Mouse (Mus musculus) liver, postnatal 0 days (tissue): Measurements from ENCODE around the gene Gm867.

Experiments
- CTCF ChIP-seq: sonication (generic); IDR thresholded peaks from 2 replicates; pipeline ENCODE4 v1.5.1; 2016; ENCODE audit warnings: antibody characterized with exemption, low read depth
- EP300 ChIP-seq: IDR thresholded peaks from 2 replicates; pipeline ENCODE4 v1.6.1; 2016; ENCODE audit warnings: antibody characterized with exemption, low read depth, mild to moderate bottlenecking

- TF ChIP-seq CTCF (no peak), EP300 (peak; percentile 44; the same call in 1 of the 2 replicates)
These were observed 47.3 kb downstream of the Gm867 start, which contains the start of gene Derl3 for GRCm38 (mm10) chr10:75893089-75893750.
